Mouse (Mus musculus): ENCODE results near the gene Gldn. TPM values are rescaled to one million over a fixed set of nuclear protein-coding genes. Genes with fewer than 3 reads are reported as not detected.

The Gldn gene
- under 1 TPM in 1 of 2 experiments, not detected in 1; 0.11 TPM for total RNA-seq (2021)

GRCm38 (mm10) chr9:54286331-54286987 lies at the start of gene Gldn:
Gene Gldn, plus strand, starts transcription at chr9:54286486.
- DNase-seq, result no peak

- no peak for DNase-seq
Measured at GRCm38 (mm10) chr9:54244869-54245665, 41.2 kb upstream of the Gldn start.

GRCm38 (mm10) chr9:54264754-54265153 lies 21.5 kb upstream of the Gldn start:
- DNase-seq, result no peak

GRCm38 (mm10) chr9:54268010-54268409 lies 18.3 kb upstream of the Gldn start, which contains the start of gene Cyp19a1:
Gene Cyp19a1, minus strand, starts transcription at chr9:54268110.
- DNase-seq, result no peak

- no peak for DNase-seq
Measured at GRCm38 (mm10) chr9:54269987-54270386, 16.3 kb upstream of the Gldn start.

GRCm38 (mm10) chr9:54270889-54271288 lies 15.4 kb upstream of the Gldn start:
- peak; percentile 34 for DNase-seq

- no peak for DNase-seq
Measured at GRCm38 (mm10) chr9:54275283-54275682, 11.0 kb upstream of the Gldn start.

- no peak for DNase-seq
Measured at GRCm38 (mm10) chr9:54279046-54279589, 7.2 kb upstream of the Gldn start.

GRCm38 (mm10) chr9:54287804-54288203 lies 1.5 kb downstream of the Gldn start:
- no peak for DNase-seq

- DNase-seq, result no peak
Measured at GRCm38 (mm10) chr9:54299389-54299788, 13.1 kb downstream of the Gldn start.

- no peak for DNase-seq
Measured at GRCm38 (mm10) chr9:54299792-54300191, 13.5 kb downstream of the Gldn start.

GRCm38 (mm10) chr9:54301255-54301654 lies 15.0 kb downstream of the Gldn start:
- peak; percentile 62 for DNase-seq

GRCm38 (mm10) chr9:54308209-54308608 lies 21.9 kb downstream of the Gldn start:
- DNase-seq, result no peak

- no peak for DNase-seq
Measured at GRCm38 (mm10) chr9:54308751-54309358, 22.6 kb downstream of the Gldn start.

- DNase-seq, result no peak
Measured at GRCm38 (mm10) chr9:54316363-54316762, 30.1 kb downstream of the Gldn start.

GRCm38 (mm10) chr9:54323456-54323855 lies 37.2 kb downstream of the Gldn start:
- DNase-seq, result no peak

- no peak for DNase-seq
Measured at GRCm38 (mm10) chr9:54329201-54329600, 42.9 kb downstream of the Gldn start.

- no peak for DNase-seq
Measured at GRCm38 (mm10) chr9:54335582-54335981, 49.3 kb downstream of the Gldn start.

- peak; percentile 62 for DNase-seq
Measured at GRCm38 (mm10) chr9:54336532-54337144, 50.4 kb downstream of the Gldn start.

- DNase-seq, result no peak
Measured at GRCm38 (mm10) chr9:54342026-54342425, 55.7 kb downstream of the Gldn start.

- DNase-seq, result no peak
Measured at GRCm38 (mm10) chr9:54356756-54357155, 70.5 kb downstream of the Gldn start.

Data from heart, postnatal 4 days (tissue).